Mouse (Mus musculus) embryonic facial prominence, embryonic 10.5 days (tissue): Measurements from ENCODE around the gene Nmrk2. TPM values are rescaled to one million over a fixed set of nuclear protein-coding genes. Genes with fewer than 3 reads are reported as not detected.

Experiments used
- DNase-seq: peaks from one replicate; pipeline ENCODE4 v3.0.0-alpha.2; 2017; ENCODE audit warnings: low spot score
- H3K27ac ChIP-seq: fragments of 300-500 bp; sonication (generic); replicated peaks from 2 replicates; pipeline ENCODE4 v1.5.1; 2016; ENCODE audit warnings: mild to moderate bottlenecking
- H3K27me3 ChIP-seq: fragments of 300-500 bp; sonication (generic); replicated peaks from 2 replicates; pipeline ENCODE4 v1.6.1; 2016; ENCODE audit warnings: low read depth, mild to moderate bottlenecking; ENCODE audit not compliant: poor library complexity, severe bottlenecking
- H3K36me3 ChIP-seq: fragments of 300-500 bp; sonication (generic); replicated peaks from 2 replicates; pipeline ENCODE4 v1.6.1; 2016; ENCODE audit warnings: mild to moderate bottlenecking, moderate library complexity
- H3K4me1 ChIP-seq: fragments of 300-500 bp; sonication (generic); 2 replicates; pipeline ENCODE4 v1.6.1; 2016
- H3K4me3 ChIP-seq: fragments of 300-500 bp; sonication (generic); 2 replicates; pipeline ENCODE4 v1.5.1; 2016; ENCODE audit warnings: mild to moderate bottlenecking, moderate library complexity
- H3K9me3 ChIP-seq: fragments of 300-500 bp; sonication (generic); 2 replicates; pipeline ENCODE4 v1.6.1; 2016; ENCODE audit warnings: mild to moderate bottlenecking
- WGBS: fragments of 180-500 bp; shearing (Covaris S2); methylation state at CpG from one replicate; pipeline ENCODE4 v1.1.7; 2016; 5-methylcytosine and 5-hydroxymethylcytosine counted together
- polyA plus RNA-seq: library from polyadenylated mRNA; unstranded; fragments of >200 nt; fragmentation: Nextera tagmentation; extraction: Ambion mirVana; gene quantifications from 2 replicates; pipeline ENCODE4 v1.2.1, GENCODE M21; 2016

The Nmrk2 gene
- polyA plus RNA-seq, 1 experiment from 2014 or later = not detected

DNA sequence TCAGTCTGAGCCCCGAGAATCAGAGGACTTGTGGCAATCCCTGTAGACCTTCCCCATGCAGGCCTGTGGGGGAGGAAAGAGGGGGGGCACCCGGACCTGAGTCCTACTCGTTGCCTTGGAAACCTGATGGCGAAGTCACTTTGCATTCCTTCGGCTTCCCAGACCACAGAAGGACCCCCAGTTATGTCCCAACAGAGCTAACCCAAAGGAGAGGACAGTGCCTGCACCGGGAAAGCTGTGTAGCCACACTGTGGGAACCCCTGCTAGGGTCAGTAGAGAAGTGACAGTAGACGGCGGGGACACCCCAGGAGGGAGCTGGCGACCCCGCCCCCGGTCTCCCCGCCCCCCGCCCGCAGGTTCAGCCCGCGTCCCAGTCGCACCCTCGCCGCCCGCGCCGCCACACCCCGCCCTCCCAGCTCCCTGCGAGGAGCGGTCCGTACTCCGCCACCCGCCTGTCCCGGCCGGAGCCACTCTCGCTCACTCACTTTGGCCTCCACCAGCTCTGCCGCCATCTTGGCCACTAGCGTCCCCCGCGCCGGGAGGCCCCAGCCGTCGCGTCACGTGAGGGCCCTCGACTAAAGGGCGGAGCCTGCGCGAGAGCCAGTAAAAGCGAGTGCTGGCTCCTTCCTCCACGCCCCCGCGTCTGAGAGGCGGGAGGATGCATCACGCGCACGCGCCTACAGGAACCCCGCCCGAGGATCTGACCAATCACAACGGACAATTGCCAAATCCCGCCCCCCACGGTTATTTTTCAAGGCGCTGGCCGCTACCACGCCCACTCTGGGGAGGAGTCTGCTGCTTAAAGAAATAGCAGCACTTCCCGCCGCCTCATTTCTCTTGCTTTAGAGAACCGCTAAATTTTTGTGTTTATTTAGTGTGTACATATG lies 34.4 kb downstream of the Nmrk2 start, which contains the start of gene Pias4:
TSS of gene Pias4 (minus strand) at position 724 of the 887 bp plus-strand sequence.
- Histone ChIP-seq H3K36me3 (peaks cover 35% of the 10 kb centered on the region), H3K9me3 (no peaks in the 10 kb centered on the region), H3K4me3 (peak within 1 kb of the TSS; percentile 99), H3K27me3 (no peaks in the 10 kb centered on the region), H3K27ac (peak within 1 kb of the TSS; percentile 91), H3K4me1 (peaks cover 42% of the 10 kb centered on the region)
- DNase-seq = peak; percentile 100
- WGBS = 1% methylated on average over 64 of the region's 64 CpGs

- Histone ChIP-seq H3K4me1 (peaks cover 48% of the 10 kb centered on the region), H3K4me3 (peak overlapping the region; percentile 13), H3K27ac (no peak overlapping the region), H3K27me3 (no peaks in the 10 kb centered on the region), H3K9me3 (no peaks in the 10 kb centered on the region), H3K36me3 (peaks cover 58% of the 10 kb centered on the region)
- no peak for DNase-seq
- 87% methylated on average over 8 of the region's 8 CpGs for WGBS
Observed at GRCm38 (mm10) chr10:81165118-81165517, 36.7 kb downstream of the Nmrk2 start.

DNA sequence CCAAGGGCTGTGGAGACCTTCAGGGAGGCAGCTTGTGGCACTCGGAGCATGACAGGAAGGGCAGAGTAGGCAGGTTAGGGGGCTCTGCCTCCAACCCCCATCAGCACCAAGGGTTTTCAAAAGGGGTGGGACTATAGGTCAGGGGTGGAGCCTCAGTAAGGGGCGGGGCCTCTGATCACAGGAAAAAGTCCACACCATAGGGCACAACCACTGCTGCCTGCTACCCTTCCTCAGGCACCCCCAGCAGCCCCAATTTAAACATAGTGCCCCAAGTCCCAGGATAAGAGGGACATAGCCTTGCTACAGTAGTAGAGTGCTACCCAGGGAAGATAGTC lies 39.6 kb downstream of the Nmrk2 start:
- Histone ChIP-seq H3K4me3 (no peak overlapping the region), H3K36me3 (peaks cover 86% of the 10 kb centered on the region), H3K27ac (no peak overlapping the region), H3K4me1 (peaks cover 29% of the 10 kb centered on the region), H3K9me3 (no peaks in the 10 kb centered on the region), H3K27me3 (no peaks in the 10 kb centered on the region)
- DNase-seq = no peak
- WGBS = 75% methylated on average over 2 of the region's 2 CpGs

- no peak for DNase-seq
Observed at GRCm38 (mm10) chr10:81161602-81162317, 40.1 kb downstream of the Nmrk2 start.

GRCm38 (mm10) chr10:81154736-81155135 lies 47.1 kb downstream of the Nmrk2 start:
- H3K4me1 ChIP-seq = peaks cover 20% of the 10 kb centered on the region
- no peaks in the 10 kb centered on the region for H3K9me3 ChIP-seq
- no peak overlapping the region for H3K4me3 ChIP-seq
- H3K36me3 ChIP-seq = peaks cover 85% of the 10 kb centered on the region
- WGBS = 81% methylated on average over 6 of the region's 6 CpGs
- no peaks in the 10 kb centered on the region for H3K27me3 ChIP-seq
- no peak overlapping the region for H3K27ac ChIP-seq
- DNase-seq = no peak

More at GRCm38 (mm10) chr10:81161602-81162317, 40.1 kb downstream of the Nmrk2 start:
- WGBS = 93% methylated on average over 8 of the region's 8 CpGs
- peaks cover 91% of the 10 kb centered on the region for H3K36me3 ChIP-seq
- H3K27me3 ChIP-seq = no peaks in the 10 kb centered on the region
- no peak overlapping the region for H3K27ac ChIP-seq
- no peak overlapping the region for H3K4me3 ChIP-seq
- H3K9me3 ChIP-seq = no peaks in the 10 kb centered on the region
- H3K4me1 ChIP-seq = peaks cover 24% of the 10 kb centered on the region

DNA sequence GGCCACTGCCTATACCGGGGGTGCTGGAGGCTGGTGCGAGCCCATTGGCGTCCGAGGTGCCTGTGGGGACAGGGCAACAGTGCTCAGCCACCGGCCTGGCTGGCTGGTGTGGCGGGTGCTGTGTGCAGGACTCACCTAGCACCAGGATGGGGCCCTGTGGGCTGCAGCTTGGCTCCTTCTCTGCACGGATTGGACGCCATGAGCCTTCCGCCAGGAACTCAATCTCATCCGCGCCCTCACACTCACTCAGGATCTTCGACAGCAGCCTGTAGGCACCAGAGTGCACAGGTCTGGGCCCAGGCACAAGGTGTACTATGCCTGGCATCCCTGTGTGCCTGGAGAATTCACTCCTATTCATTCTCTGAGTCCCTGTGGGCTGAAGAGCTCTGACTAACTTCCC lies 47.5 kb downstream of the Nmrk2 start:
- DNase-seq = no peak
- H3K27ac ChIP-seq = no peak overlapping the region
- 91% methylated on average over 12 of the region's 12 CpGs for WGBS

GRCm38 (mm10) chr10:81152609-81153008 lies 49.2 kb downstream of the Nmrk2 start:
- H3K9me3 ChIP-seq = no peaks in the 10 kb centered on the region
- DNase-seq = no peak
- H3K27ac ChIP-seq = peak overlapping the region; percentile 26; the same call in 1 of the 2 replicates
- WGBS = 74% methylated on average over 12 of the region's 12 CpGs
- no peaks in the 10 kb centered on the region for H3K27me3 ChIP-seq
- H3K4me1 ChIP-seq = peaks cover 20% of the 10 kb centered on the region
- no peak overlapping the region for H3K4me3 ChIP-seq
- H3K36me3 ChIP-seq = peaks cover 86% of the 10 kb centered on the region

More for the DNA sequence above, 47.5 kb downstream of the Nmrk2 start:
- Histone ChIP-seq H3K36me3 (peaks cover 86% of the 10 kb centered on the region), H3K4me1 (peaks cover 20% of the 10 kb centered on the region), H3K27me3 (no peaks in the 10 kb centered on the region), H3K9me3 (no peaks in the 10 kb centered on the region), H3K4me3 (peak overlapping the region; percentile 2; the same call in 1 of the 2 replicates)

- no peak overlapping the region for H3K27ac ChIP-seq
- no peak for DNase-seq
- no peak overlapping the region for H3K4me3 ChIP-seq
- no peaks in the 10 kb centered on the region for H3K27me3 ChIP-seq
- H3K4me1 ChIP-seq = peaks cover 20% of the 10 kb centered on the region
- H3K9me3 ChIP-seq = no peaks in the 10 kb centered on the region
- WGBS = 83% methylated on average over 6 of the region's 6 CpGs
- peaks cover 86% of the 10 kb centered on the region for H3K36me3 ChIP-seq
Observed at GRCm38 (mm10) chr10:81151261-81151660, 50.6 kb downstream of the Nmrk2 start.

Other genes with a start within 250 kb of the Nmrk2 start
- 6.5 and 6.7 TPM in 2 replicates for gene Gng7, start 187.1 kb downstream of the Nmrk2 start, polyA plus RNA-seq
- gene Diras1, start 176.4 kb downstream of the Nmrk2 start, polyA plus RNA-seq = 1.4 and 1.9 TPM in 2 replicates
- 14.0 and 16.9 TPM in 2 replicates for gene Slc39a3, start 164.6 kb downstream of the Nmrk2 start, polyA plus RNA-seq
- gene Sgta, start 141.9 kb downstream of the Nmrk2 start, polyA plus RNA-seq = 289 and 290 TPM in 2 replicates
- gene Thop1, start 132.0 kb downstream of the Nmrk2 start, polyA plus RNA-seq = 102 and 109 TPM in 2 replicates
- 0.60 TPM in 1 of 2 replicates, not detected in the other for gene Creb3l3, start 103.2 kb downstream of the Nmrk2 start, polyA plus RNA-seq
- 222 and 225 TPM in 2 replicates for gene Map2k2, start 96.1 kb downstream of the Nmrk2 start, polyA plus RNA-seq
- 10.4 and 11.7 TPM in 2 replicates for gene Zbtb7a, start 66.8 kb downstream of the Nmrk2 start, polyA plus RNA-seq
- 62.2 and 66.3 TPM in 2 replicates for gene Pias4, start 34.1 kb downstream of the Nmrk2 start, polyA plus RNA-seq
- 564 and 572 TPM in 2 replicates for gene Eef2, start 25.4 kb downstream of the Nmrk2 start, polyA plus RNA-seq
- 51.5 and 53.2 TPM in 2 replicates for gene Dapk3, start 19.0 kb downstream of the Nmrk2 start, polyA plus RNA-seq
- gene 4930442H23Rik, start 18.2 kb downstream of the Nmrk2 start, polyA plus RNA-seq = not detected in 2 replicates
- gene Atcay, start 28.8 kb upstream of the Nmrk2 start, polyA plus RNA-seq = 2.5 and 3.6 TPM in 2 replicates
- gene Zfr2, start 31.1 kb upstream of the Nmrk2 start, polyA plus RNA-seq = 3.5 and 4.6 TPM in 2 replicates
- 3.6 and 3.7 TPM in 2 replicates for gene Matk, start 50.9 kb upstream of the Nmrk2 start, polyA plus RNA-seq
- 223 and 237 TPM in 2 replicates for gene Mrpl54, start 64.9 kb upstream of the Nmrk2 start, polyA plus RNA-seq
- gene Apba3, start 64.9 kb upstream of the Nmrk2 start, polyA plus RNA-seq = 57.2 and 57.5 TPM in 2 replicates
- 8.9 and 9.0 TPM in 2 replicates for gene Tjp3, start 89.5 kb upstream of the Nmrk2 start, polyA plus RNA-seq
- 72.2 and 72.4 TPM in 2 replicates for gene Pip5k1c, start 90.9 kb upstream of the Nmrk2 start, polyA plus RNA-seq
- gene Cactin, start 119.1 kb upstream of the Nmrk2 start, polyA plus RNA-seq = 52.3 and 54.3 TPM in 2 replicates
- 3.1 and 3.6 TPM in 2 replicates for gene Tbxa2r, start 126.7 kb upstream of the Nmrk2 start, polyA plus RNA-seq
- gene Gipc3, start 141.2 kb upstream of the Nmrk2 start, polyA plus RNA-seq = not detected in 2 replicates
- gene Hmg20b, start 148.4 kb upstream of the Nmrk2 start, polyA plus RNA-seq = 114 and 122 TPM in 2 replicates
- gene Mfsd12, start 155.4 kb upstream of the Nmrk2 start, polyA plus RNA-seq = 7.8 and 8.3 TPM in 2 replicates
- 0.47 and 0.76 TPM in 2 replicates for gene 4930404N11Rik, start 163.8 kb upstream of the Nmrk2 start, polyA plus RNA-seq
- 134 and 142 TPM in 2 replicates for gene Fzr1, start 176.5 kb upstream of the Nmrk2 start, polyA plus RNA-seq
- 105 and 109 TPM in 2 replicates for gene Dohh, start 182.4 kb upstream of the Nmrk2 start, polyA plus RNA-seq
- gene Gm48551, start 182.4 kb upstream of the Nmrk2 start, polyA plus RNA-seq = 2.7 TPM in 2 replicates
- gene Gm48552, start 187.0 kb upstream of the Nmrk2 start, polyA plus RNA-seq = 1.8 and 3.1 TPM in 2 replicates
- gene Smim24, start 191.0 kb upstream of the Nmrk2 start, polyA plus RNA-seq = 2.0 and 2.8 TPM in 2 replicates